In the genomic region with DNA sequence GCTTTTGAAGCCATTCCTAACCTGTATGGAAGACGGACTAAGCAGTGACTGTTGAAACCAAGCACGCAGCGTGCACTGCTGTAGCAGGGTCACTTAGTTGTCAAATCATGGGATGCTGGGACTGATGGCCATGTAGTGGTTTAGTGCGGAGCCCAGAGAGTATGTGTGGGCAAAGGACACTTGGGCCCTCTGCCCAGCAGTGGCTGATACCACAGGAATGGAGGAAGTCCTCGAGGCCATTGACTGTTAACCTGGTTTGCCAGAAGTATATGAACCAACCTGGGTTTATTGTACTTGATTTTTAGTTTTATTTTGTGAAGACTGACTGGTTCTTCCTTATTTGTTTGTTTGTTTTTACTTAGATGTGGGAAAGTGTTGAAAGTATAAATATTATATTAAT, we compare ENCODE assay signal across 25 mouse cellular contexts.
DNase-seq lines count a peak whose midpoint lies in the region; ATAC-seq and TF ChIP-seq lines count a peak whose summit lies in the region.
"Had no signal": no experiment of that assay in that cellular context is flagged by ENCODE, and none has a peak within 500 bp of the region (broad histone marks: within the 10 kb centered on the region; RNA-seq: fewer than 3 reads in every experiment).

No protein-coding gene starts in this region.

- TF ChIP-seq EP300 in lung, postnatal 0 days (IDR thresholded peaks at IDR 0.05): no peak

- intact Hi-C loops in heart, postnatal 10 days (cut with DNase I): no loop called here
- intact Hi-C loops in heart, postnatal 25 days (cut with DNase I): no loop called here

- peak; percentile 47 for ATAC-seq in lung, postnatal 0 days
- ATAC-seq: activated CD4-positive, CD25-positive, alpha-beta regulatory T cell, adult 4 months; CD4-positive, CD25-positive, alpha-beta regulatory T cell, adult 4 months; forebrain, embryonic 14.5 days; Patski had no signal

- no peak for TF ChIP-seq CTCF in lung, postnatal 0 days (IDR thresholded peaks at IDR 0.05)

- H3K9me3 ChIP-seq in lung, postnatal 0 days (ENCODE audit: low read length): no peaks in the 10 kb centered on the region
- H3K9me3 ChIP-seq: embryonic facial prominence, embryonic 10.5 days; embryonic facial prominence, embryonic 12.5 days; forebrain, embryonic 12.5 days; G1E had no signal

- 76% methylated on average over 5 of the region's 5 CpGs for WGBS in lung, postnatal 0 days

- H3K9ac ChIP-seq in lung, postnatal 0 days (replicated peaks; ENCODE audit: low read depth): no peak overlapping the region
- H3K9ac ChIP-seq: embryonic facial prominence, embryonic 12.5 days; forebrain, embryonic 12.5 days had no signal

- no peaks in the 10 kb centered on the region for H3K4me1 ChIP-seq in lung, postnatal 0 days (ENCODE audit: insufficient read depth, low read depth, low read length)

- H3K4me2 ChIP-seq in lung, postnatal 0 days (replicated peaks; ENCODE audit: low read depth, low read length): no peak overlapping the region
- H3K4me2 ChIP-seq: embryonic facial prominence, embryonic 12.5 days; forebrain, embryonic 12.5 days had no signal

- peak; percentile 62 for DNase-seq in heart, adult 11 months
- DNase-seq in heart, adult 18-20 months: no peak
- DNase-seq in heart, postnatal 10 days: peak; percentile 18 to 20
- DNase-seq in heart, postnatal 25 days (ENCODE audit: low spot score): no peak
- DNase-seq in lung, postnatal 0 days (ENCODE audit: low spot score): peak; percentile 50
- DNase-seq in lung, postnatal 14 days: no peak
- peak; percentile 49 for DNase-seq in lung, postnatal 36 days
- DNase-seq: adrenal gland, adult 8-10 months; adrenal gland, postnatal 14 days; adrenal gland, postnatal 36 days; B cell, adult 2 months; cerebellum, adult 11-12 months; cerebellum, adult 2 months; cerebellum, adult 9-10 months; cerebellum, postnatal 10 days; cerebellum, postnatal 25 days had no signal

- H3K27me3 ChIP-seq in lung, postnatal 0 days (replicated peaks; ENCODE audit: insufficient read depth, low read length): no peaks in the 10 kb centered on the region
- H3K27me3 ChIP-seq: CH12.LX; embryonic facial prominence, embryonic 12.5 days; forebrain, embryonic 12.5 days; Patski had no signal

- H3K36me3 ChIP-seq in lung, postnatal 0 days (ENCODE audit: insufficient read depth, low read length): no peaks in the 10 kb centered on the region
- H3K36me3 ChIP-seq: embryonic facial prominence, embryonic 12.5 days; forebrain, embryonic 12.5 days; G1E had no signal

- no peak overlapping the region for H3K4me3 ChIP-seq in lung, postnatal 0 days (ENCODE audit: low read depth, low read length)
- H3K4me3 ChIP-seq: embryonic facial prominence, embryonic 10.5 days; embryonic facial prominence, embryonic 12.5 days; forebrain, embryonic 12.5 days had no signal

- H3K27ac ChIP-seq in lung, postnatal 0 days (ENCODE audit: low read length): no peak overlapping the region
- H3K27ac ChIP-seq: embryonic facial prominence, embryonic 10.5 days; embryonic facial prominence, embryonic 12.5 days; forebrain, embryonic 12.5 days had no signal

Comparison
In these comparisons a context has a peak if more than half of its experiments do, and no peak if none do; other contexts are left out.
1. DNase-seq: peak in heart, adult 11 months (single experiment), heart, postnatal 10 days (2 of 2), lung, postnatal 0 days (single experiment) and lung, postnatal 36 days (single experiment); none in heart, adult 18-20 months (0 of 2), heart, postnatal 25 days (single experiment) and lung, postnatal 14 days (single experiment).